Mouse (Mus musculus) neural tube, embryonic 12.5 days (tissue): ENCODE results near the gene Gm49340. TPM values are rescaled to one million over a fixed set of nuclear protein-coding genes. Genes with fewer than 3 reads are reported as not detected.
"Not testable (repeated sequence)": the region's sequence is repeated elsewhere in the genome, so short reads cannot be mapped to it uniquely, and the experiment has no call there.

ENCODE experiments used
- ATAC-seq: fragments of 200-750 bp; cut with Nextera tagmentation; 2 replicates; pipeline ENCODE4 v1.8.0; 2017; ENCODE audit warnings: low read depth, mild to moderate bottlenecking, moderate TSS enrichment, moderate library complexity; ENCODE audit not compliant: low FRiP score
- H3K27ac ChIP-seq: fragments of 300-500 bp; sonication (generic); 2 replicates; pipeline ENCODE4 v1.5.1; 2016
- H3K27me3 ChIP-seq: fragments of 300-500 bp; sonication (generic); replicated peaks from 2 replicates; pipeline ENCODE4 v1.6.1; 2016; ENCODE audit warnings: mild to moderate bottlenecking
- H3K36me3 ChIP-seq: fragments of 300-500 bp; sonication (generic); 2 replicates; pipeline ENCODE4 v1.6.1; 2016; ENCODE audit warnings: mild to moderate bottlenecking
- H3K4me1 ChIP-seq: fragments of 300-500 bp; sonication (generic); 2 replicates; pipeline ENCODE4 v1.6.1; 2016
- H3K4me2 ChIP-seq: fragments of 300-500 bp; sonication (generic); replicated peaks from 2 replicates; pipeline ENCODE4 v1.6.1; 2016; ENCODE audit warnings: mild to moderate bottlenecking
- H3K4me3 ChIP-seq: fragments of 300-500 bp; sonication (generic); 2 replicates; pipeline ENCODE4 v1.5.1; 2016
- H3K9ac ChIP-seq: fragments of 300-500 bp; sonication (generic); 2 replicates; pipeline ENCODE4 v1.6.1; 2016; ENCODE audit warnings: mild to moderate bottlenecking
- H3K9me3 ChIP-seq: fragments of 300-500 bp; sonication (generic); 2 replicates; pipeline ENCODE4 v1.6.1; 2016; ENCODE audit warnings: mild to moderate bottlenecking
- WGBS: fragments of 180-500 bp; shearing (Covaris S2); methylation state at CpG from one replicate; pipeline ENCODE4 v1.1.7; 2016; 5-methylcytosine and 5-hydroxymethylcytosine counted together
- polyA plus RNA-seq: library from polyadenylated mRNA; unstranded; fragments of >200 nt; fragmentation: Nextera tagmentation; extraction: Ambion mirVana; gene quantifications from 2 replicates; pipeline ENCODE4 v1.2.1, GENCODE M21; 2016

The Gm49340 gene
- polyA plus RNA-seq = not detected in 2 replicates

DNA sequence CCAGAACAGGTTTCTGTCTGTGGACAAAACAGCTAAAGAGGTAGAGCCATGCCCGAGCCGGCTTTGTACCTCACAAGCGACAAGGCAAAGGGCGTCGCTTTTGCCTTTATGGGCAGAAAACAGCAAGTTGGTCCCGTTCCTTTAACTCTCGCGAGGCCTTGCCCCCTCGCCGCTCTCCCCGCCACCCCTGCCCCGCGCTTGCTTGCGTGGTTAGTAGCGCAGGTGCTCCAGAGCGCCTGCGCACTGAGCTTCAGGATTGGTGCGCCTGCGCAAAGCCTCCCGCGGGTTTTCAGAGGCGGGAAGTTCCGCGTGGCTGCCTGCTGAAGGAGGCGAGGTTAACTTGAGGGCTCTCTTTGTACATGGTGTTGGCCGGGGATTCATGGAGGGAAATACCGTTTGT lies at the start of gene Gm49340, which contains the start of the genes Aspa and Spata22:
TSS of gene Gm49340 (plus strand) at position 300 of the 400 bp plus-strand sequence.
TSS of gene Aspa (minus strand) at position 155 of the 400 bp plus-strand sequence.
TSS of gene Spata22 (plus strand) at position 300 of the 400 bp plus-strand sequence.
- no peak for ATAC-seq
- no peaks in the 10 kb centered on the region; the same call in 1 of the 2 replicates for H3K9me3 ChIP-seq
- no peaks in the 10 kb centered on the region for H3K36me3 ChIP-seq
- H3K4me1 ChIP-seq = no peaks in the 10 kb centered on the region
- no peak within 1 kb of the TSS for H3K9ac ChIP-seq
- H3K27me3 ChIP-seq = no peaks in the 10 kb centered on the region
- H3K4me2 ChIP-seq = no peak within 1 kb of the TSS
- no peak within 1 kb of the TSS for H3K27ac ChIP-seq
- WGBS = 80% methylated on average over 27 of the region's 27 CpGs
- no peak within 1 kb of the TSS for H3K4me3 ChIP-seq

DNA sequence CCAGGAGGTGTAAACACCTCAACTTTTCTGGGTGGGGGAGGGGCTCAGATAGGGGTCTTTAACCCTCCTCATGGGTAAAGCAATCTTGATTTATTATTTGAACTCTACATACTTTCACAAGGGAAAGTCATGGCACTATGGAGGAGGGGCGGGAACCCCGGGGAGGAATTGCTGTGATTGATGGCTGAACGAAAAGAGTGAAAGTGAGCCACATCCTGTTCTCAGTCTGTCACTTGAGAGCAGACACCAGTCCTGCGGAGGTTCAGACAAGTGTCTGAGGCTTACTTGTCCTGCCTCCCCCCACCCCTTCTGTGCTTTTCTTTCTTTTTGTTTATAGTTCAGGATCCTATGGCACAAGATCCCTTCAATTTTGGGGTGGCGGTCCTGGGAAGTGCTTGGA lies 48.8 kb upstream of the Gm49340 start:
- no peak for ATAC-seq
- no peaks in the 10 kb centered on the region for H3K4me1 ChIP-seq
- no peaks in the 10 kb centered on the region for H3K9me3 ChIP-seq
- H3K36me3 ChIP-seq = no peaks in the 10 kb centered on the region
- no peak overlapping the region for H3K27ac ChIP-seq
- H3K4me3 ChIP-seq = no peak overlapping the region
- H3K9ac ChIP-seq = no peak overlapping the region
- WGBS = 50% methylated on average over 5 of the region's 5 CpGs
- H3K4me2 ChIP-seq = no peak overlapping the region
- H3K27me3 ChIP-seq = no peaks in the 10 kb centered on the region

DNA sequence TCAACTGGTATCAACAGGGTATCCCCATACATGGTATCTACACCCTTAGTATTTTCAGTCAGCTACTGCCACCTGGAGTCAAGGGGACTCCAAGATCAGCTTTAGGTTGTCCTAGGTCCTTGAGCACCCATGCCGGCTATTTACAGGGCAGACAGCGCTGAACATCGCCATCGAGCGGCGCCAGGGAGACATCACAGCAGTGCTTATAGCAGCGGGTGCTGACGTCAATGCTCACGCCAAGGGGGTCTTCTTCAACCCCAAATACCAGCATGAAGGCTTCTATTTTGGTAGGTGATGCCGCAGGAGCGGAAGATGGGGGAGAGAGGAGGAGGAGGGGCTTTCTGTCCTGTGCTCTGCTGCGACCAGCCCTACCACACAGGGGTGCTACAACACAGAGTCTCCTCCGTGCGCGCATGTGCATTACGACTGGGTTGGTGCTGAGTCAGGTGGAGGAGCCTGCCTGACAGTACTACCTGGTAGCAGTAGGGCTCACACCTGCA lies 48.0 kb upstream of the Gm49340 start:
- peak; percentile 76 for ATAC-seq
- Histone ChIP-seq H3K27me3 (no peaks in the 10 kb centered on the region), H3K4me2 (peak overlapping the region; percentile 57), H3K9ac (peak overlapping the region; percentile 38), H3K4me1 (no peaks in the 10 kb centered on the region), H3K9me3 (no peaks in the 10 kb centered on the region), H3K27ac (no peak overlapping the region), H3K4me3 (peak overlapping the region; percentile 32), H3K36me3 (no peaks in the 10 kb centered on the region)
- 2% methylated on average over 16 of the region's 16 CpGs for WGBS

DNA sequence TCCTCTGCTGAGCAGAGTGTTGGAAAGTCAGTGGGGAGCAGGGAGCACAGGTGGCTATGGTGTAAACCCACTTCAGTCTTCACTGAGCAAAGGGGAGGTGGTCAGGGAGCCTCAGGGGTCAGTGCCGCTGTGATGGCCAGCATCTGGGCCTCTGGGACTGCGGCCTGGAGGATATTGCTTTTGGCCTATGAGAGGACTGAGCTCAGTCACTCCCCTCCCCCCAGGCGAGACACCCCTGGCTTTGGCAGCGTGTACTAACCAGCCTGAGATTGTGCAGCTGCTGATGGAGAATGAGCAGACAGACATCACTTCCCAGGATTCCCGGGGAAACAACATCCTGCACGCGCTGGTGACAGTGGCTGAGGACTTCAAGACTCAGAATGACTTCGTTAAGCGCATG lies 46.2 kb upstream of the Gm49340 start:
- no peak overlapping the region for H3K4me2 ChIP-seq
- no peaks in the 10 kb centered on the region for H3K9me3 ChIP-seq
- no peak overlapping the region for H3K9ac ChIP-seq
- no peak overlapping the region for H3K27ac ChIP-seq
- no peak overlapping the region for H3K4me3 ChIP-seq
- 83% methylated on average over 9 of the region's 9 CpGs for WGBS
- no peak for ATAC-seq
- H3K27me3 ChIP-seq = no peaks in the 10 kb centered on the region
- H3K4me1 ChIP-seq = no peaks in the 10 kb centered on the region
- H3K36me3 ChIP-seq = no peaks in the 10 kb centered on the region

DNA sequence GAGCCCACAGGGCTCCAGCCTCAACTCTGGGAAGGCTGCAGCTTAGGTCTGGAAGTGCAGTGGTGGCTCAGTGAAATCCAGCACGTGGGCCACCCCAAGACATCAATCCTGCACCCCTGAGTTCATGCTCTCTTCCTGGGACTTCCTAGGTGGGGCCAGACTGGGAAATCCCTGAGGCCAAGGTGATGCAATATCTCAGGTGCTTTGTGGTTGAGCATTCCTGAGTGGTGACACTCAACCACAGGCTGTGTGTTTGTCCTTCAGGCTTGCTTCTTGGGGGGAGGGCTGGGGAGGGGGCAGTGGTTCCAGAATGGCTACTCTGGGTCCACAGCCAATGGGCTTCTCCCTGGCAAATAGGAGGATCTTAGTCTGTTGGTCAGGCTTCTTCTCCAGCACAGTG lies 45.6 kb upstream of the Gm49340 start:
- Histone ChIP-seq H3K36me3 (no peaks in the 10 kb centered on the region), H3K4me2 (no peak overlapping the region), H3K27me3 (no peaks in the 10 kb centered on the region), H3K27ac (no peak overlapping the region), H3K4me3 (no peak overlapping the region), H3K9me3 (no peaks in the 10 kb centered on the region), H3K4me1 (no peaks in the 10 kb centered on the region), H3K9ac (no peak overlapping the region)
- no peak for ATAC-seq
- WGBS = 42% methylated on average over 1 of the region's 1 CpGs

DNA sequence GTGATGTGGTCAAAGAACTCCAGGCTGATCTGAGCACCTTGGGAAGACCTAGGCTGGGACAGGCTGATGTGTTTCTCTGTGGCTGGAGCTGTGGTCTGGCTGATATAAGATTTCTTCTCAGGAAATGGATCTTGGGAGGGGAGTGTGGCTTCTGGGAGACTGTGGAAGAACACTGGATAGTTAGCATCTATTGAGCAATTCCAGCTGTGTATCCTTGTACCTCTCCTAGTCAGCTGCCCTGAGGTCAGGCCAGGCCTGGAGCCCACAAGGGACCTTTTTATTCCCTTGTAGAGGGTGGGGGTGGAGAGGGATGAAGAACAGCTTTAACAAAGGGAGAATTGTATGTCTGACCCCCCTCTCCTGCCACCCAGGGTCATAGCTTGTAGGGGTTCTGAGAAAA lies 45.2 kb upstream of the Gm49340 start:
- Histone ChIP-seq H3K27me3 (no peaks in the 10 kb centered on the region), H3K4me1 (no peaks in the 10 kb centered on the region), H3K9ac (no peak overlapping the region), H3K4me2 (no peak overlapping the region), H3K4me3 (no peak overlapping the region), H3K9me3 (no peaks in the 10 kb centered on the region), H3K27ac (no peak overlapping the region), H3K36me3 (no peaks in the 10 kb centered on the region)
- no peak for ATAC-seq

DNA sequence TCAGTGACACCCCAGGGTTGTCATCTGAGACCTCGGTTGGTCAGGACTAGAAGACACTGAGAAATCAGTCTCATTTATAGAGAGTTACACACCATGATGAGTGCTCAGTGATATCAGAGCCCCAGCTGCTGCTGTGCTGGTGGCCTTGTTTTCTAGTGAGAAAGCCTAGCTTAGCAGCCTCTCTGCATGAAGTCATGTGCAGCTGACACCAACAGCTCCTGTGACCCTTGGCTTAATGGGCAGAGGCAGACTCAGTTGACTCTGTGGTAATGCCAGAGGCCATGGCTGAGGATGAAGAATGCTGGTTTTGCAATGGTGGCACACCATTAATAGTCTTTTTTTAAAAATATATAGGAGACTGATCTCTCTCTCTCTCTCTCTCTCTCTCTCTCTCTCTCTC lies 39.9 kb upstream of the Gm49340 start:
- Histone ChIP-seq H3K27me3 (no peaks in the 10 kb centered on the region), H3K27ac (no peak overlapping the region), H3K36me3 (no peaks in the 10 kb centered on the region), H3K4me1 (no peaks in the 10 kb centered on the region), H3K4me3 (no peak overlapping the region), H3K9me3 (no peaks in the 10 kb centered on the region), H3K4me2 (no peak overlapping the region), H3K9ac (no peak overlapping the region)
- WGBS = 82% methylated on average over 1 of the region's 1 CpGs
- no peak for ATAC-seq

DNA sequence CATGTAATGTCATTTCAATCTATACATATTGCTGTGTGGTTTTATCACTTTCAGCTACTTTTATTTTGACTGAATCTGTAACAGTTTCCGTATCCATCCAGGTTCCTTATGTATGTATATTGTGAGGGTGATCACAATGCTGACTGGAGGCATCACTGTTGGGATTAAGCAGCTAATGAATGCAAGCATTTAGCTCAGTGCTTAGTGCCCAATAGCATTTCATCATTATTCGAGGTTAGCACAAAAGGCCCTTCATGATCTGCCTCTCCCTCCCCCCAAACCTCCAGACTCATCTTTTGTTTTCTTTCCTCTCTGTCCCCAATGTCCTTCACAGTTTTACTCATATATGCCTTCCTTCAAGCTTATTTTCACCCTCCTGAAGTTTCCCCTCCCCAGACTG lies 26.4 kb upstream of the Gm49340 start:
- H3K27me3 ChIP-seq = no peaks in the 10 kb centered on the region
- H3K9me3 ChIP-seq = no peaks in the 10 kb centered on the region
- no peaks in the 10 kb centered on the region for H3K4me1 ChIP-seq
- 44% methylated on average over 2 of the region's 2 CpGs for WGBS
- H3K4me2 ChIP-seq = no peak overlapping the region
- H3K36me3 ChIP-seq = no peaks in the 10 kb centered on the region
- no peak overlapping the region for H3K9ac ChIP-seq
- no peak for ATAC-seq
- no peak overlapping the region for H3K27ac ChIP-seq
- H3K4me3 ChIP-seq = no peak overlapping the region

DNA sequence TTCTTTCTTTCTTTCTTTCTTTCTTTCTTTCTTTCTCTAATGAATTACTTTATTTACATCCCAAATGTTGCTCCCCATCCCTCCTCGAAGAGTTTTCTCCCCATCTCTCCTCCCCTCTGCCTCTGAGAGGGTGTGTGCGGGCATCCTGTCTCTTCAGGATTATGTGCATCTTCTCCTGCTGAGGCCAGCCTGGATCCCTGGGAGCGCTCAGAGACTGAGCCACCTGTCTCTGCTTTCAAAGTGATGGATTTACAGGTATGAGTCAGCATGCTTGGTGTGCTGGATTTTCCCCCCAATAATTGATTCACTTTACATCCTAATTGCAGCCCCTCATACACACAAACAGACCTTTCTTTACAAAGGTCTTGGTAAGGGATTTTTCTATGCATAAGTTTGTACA lies 13.6 kb upstream of the Gm49340 start:
- Histone ChIP-seq H3K9me3 (no peaks in the 10 kb centered on the region), H3K36me3 (no peaks in the 10 kb centered on the region), H3K9ac (no peak overlapping the region), H3K4me1 (no peaks in the 10 kb centered on the region), H3K27ac (no peak overlapping the region), H3K4me3 (no peak overlapping the region), H3K27me3 (no peaks in the 10 kb centered on the region), H3K4me2 (no peak overlapping the region)
- 43% methylated on average over 3 of the region's 3 CpGs for WGBS
- no peak for ATAC-seq

DNA sequence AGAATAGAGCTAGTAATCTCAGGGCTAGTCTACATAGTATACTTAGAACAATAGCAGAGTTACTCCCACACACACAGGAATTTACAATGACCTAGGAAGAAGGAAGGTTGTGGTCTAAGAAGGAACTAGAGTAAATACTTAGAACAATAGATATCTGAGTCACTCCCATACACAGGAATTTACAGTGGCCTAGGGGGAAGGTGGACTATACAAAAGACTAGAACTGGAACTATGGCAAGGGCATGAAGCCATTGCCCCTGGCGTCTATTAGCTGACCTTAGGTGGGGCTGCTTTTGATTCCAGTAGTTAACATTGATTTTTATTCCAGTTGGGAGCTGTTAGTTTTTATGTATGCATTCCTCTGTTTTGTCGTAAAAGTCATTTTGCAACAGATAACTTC lies 11.0 kb upstream of the Gm49340 start:
- ATAC-seq = not testable (repeated sequence)

DNA sequence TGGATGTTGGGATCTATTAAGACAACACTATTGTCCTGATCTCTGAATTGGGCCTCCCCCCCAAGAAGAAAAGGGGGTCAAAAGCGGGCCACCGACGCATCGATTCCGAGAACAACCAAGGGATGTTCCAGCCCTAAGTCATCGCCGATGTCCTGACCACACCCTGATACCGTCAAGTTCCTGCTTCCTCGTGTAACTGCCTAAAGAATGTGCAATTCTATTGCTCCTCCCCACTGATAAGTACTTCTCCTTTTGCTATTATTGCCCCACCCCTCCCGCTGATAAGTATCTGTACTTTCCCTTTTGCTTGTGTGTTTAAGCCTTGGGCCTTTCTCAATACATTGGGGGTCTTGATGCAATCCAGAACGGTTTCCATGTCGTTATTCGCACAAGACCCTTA lies 8.5 kb upstream of the Gm49340 start:
- not testable (repeated sequence) for H3K36me3 ChIP-seq, H3K4me3 ChIP-seq, H3K4me2 ChIP-seq, H3K27ac ChIP-seq, H3K9ac ChIP-seq, H3K9me3 ChIP-seq, H3K27me3 ChIP-seq, ATAC-seq, H3K4me1 ChIP-seq
- WGBS = 93% methylated on average over 13 of the region's 13 CpGs

More for the DNA sequence above, 11.0 kb upstream of the Gm49340 start:
- WGBS = 79% methylated on average over 2 of the region's 2 CpGs
- H3K9ac ChIP-seq, H3K27ac ChIP-seq, H3K27me3 ChIP-seq, H3K4me3 ChIP-seq, H3K4me1 ChIP-seq, H3K9me3 ChIP-seq, H3K36me3 ChIP-seq, H3K4me2 ChIP-seq: not testable (repeated sequence)

DNA sequence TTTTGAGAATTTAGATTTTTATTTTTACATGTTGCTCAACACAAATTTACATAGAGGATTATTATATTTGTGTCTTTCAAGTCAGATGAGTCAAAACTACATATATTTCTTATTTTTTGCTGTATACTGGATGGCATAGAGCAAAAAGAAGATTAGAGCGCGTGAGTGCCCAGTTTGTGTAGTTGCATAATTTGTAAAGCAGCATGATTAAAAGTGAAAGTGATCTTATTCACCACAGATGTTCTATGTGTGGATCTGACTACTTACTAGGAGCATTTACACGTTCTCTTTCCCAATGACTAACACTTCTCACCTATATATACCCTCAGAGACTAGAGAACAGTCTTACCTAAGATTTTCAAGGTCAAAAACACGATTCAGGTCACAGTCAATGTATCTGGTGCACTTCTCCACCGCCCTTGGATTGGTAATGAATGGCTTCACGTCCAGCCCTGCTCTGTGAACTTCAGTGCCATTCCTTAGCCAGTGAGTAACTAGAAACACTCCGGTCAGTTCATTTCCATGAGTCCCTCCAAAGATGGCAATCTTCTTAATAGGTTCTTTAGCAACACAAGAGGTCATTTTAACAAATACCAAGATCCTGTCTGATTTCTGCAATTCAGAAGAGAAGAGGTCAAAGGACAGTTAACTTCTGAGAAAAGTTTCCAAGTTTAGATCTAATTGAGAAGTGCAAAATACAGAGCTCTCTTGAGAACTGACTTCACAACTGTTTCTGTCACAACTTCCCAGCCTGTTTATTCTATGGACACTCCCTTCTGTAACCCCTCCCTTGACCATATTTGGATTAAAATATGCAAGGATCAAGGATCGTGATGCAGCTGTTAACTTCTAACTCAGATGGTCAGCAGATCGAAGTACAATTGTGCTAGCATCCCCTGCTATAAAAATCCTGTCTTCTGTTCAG lies 5.4 kb upstream of the Gm49340 start:
- no peak overlapping the region for H3K4me2 ChIP-seq
- H3K9me3 ChIP-seq = no peaks in the 10 kb centered on the region
- no peaks in the 10 kb centered on the region for H3K36me3 ChIP-seq
- WGBS = 78% methylated on average over 9 of the region's 9 CpGs
- no peak overlapping the region for H3K27ac ChIP-seq
- no peaks in the 10 kb centered on the region for H3K27me3 ChIP-seq
- no peak overlapping the region for H3K4me3 ChIP-seq
- H3K4me1 ChIP-seq = no peaks in the 10 kb centered on the region
- H3K9ac ChIP-seq = no peak overlapping the region
- no peak for ATAC-seq

DNA sequence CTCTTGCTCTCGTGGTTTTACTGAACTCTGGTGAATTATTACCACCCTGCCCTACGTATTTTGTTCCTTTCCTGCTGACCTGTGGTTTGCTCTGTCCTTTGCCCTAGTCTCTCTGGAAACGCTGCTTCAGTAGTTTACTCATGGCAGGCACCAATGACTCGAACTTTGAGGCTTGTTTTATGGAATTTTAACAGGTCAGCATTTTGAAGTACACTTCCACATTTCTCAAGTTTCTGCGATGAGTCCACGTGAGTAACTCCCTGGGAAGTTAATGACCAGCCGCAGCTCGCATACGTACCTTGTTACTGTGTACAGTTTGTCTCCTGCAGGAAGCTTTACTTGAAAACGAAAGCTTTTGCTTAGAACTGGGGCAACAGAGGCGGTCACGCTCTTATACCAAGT lies 3.1 kb upstream of the Gm49340 start:
- no peaks in the 10 kb centered on the region for H3K4me1 ChIP-seq
- WGBS = 66% methylated on average over 12 of the region's 12 CpGs
- H3K27me3 ChIP-seq = no peaks in the 10 kb centered on the region
- H3K36me3 ChIP-seq = no peaks in the 10 kb centered on the region
- H3K9me3 ChIP-seq = no peaks in the 10 kb centered on the region; the same call in 1 of the 2 replicates
- H3K4me3 ChIP-seq = no peak overlapping the region
- no peak for ATAC-seq
- no peak overlapping the region for H3K27ac ChIP-seq
- no peak overlapping the region for H3K4me2 ChIP-seq
- H3K9ac ChIP-seq = no peak overlapping the region
